Mouse (Mus musculus) testis, adult 2 months (tissue): ENCODE results near the gene Dyrk4. TPM values are rescaled to one million over a fixed set of nuclear protein-coding genes. Genes with fewer than 3 reads are reported as not detected.

ENCODE experiments used
- H3K27ac ChIP-seq: fragments of 200-500 bp; 2 replicates; pipeline ENCODE4 v1.5.1; 2012; ENCODE audit warnings: low read depth, low read length; ENCODE audit not compliant: control insufficient read depth, insufficient read depth
- H3K27me3 ChIP-seq: fragments of 200-500 bp; 2 replicates; pipeline ENCODE4 v1.6.1; 2012; ENCODE audit warnings: mild to moderate bottlenecking, low read length, moderate library complexity; ENCODE audit not compliant: control insufficient read depth, insufficient read depth
- H3K36me3 ChIP-seq: fragments of 200-500 bp; 2 replicates; pipeline ENCODE4 v1.6.1; 2012; ENCODE audit warnings: mild to moderate bottlenecking, low read length; ENCODE audit not compliant: control insufficient read depth, insufficient read depth
- H3K4me1 ChIP-seq: fragments of 200-500 bp; 2 replicates; pipeline ENCODE4 v1.6.1; 2012; ENCODE audit warnings: low read length; ENCODE audit not compliant: control insufficient read depth, insufficient read depth
- H3K4me3 ChIP-seq: fragments of 200-500 bp; 2 replicates; pipeline ENCODE4 v1.5.1; 2012; ENCODE audit warnings: low read depth, mild to moderate bottlenecking, low read length, moderate library complexity, mixed read lengths; ENCODE audit not compliant: control insufficient read depth
- CTCF ChIP-seq: fragments of 200-500 bp; IDR thresholded peaks from 2 replicates; pipeline ENCODE4 v1.5.1; 2012; ENCODE audit warnings: low read depth, mild to moderate bottlenecking, inconsistent platforms, low read length, moderate library complexity; ENCODE audit not compliant: control insufficient read depth, insufficient read depth, insufficient replicate concordance
- POLR2A ChIP-seq: fragments of 200-500 bp; IDR thresholded peaks from 2 replicates; pipeline ENCODE4 v1.6.1; 2012; ENCODE audit warnings: low read depth, mild to moderate bottlenecking, inconsistent platforms, low read length, moderate library complexity; ENCODE audit not compliant: control insufficient read depth
- polyA plus RNA-seq: library from polyadenylated mRNA; depleted of rRNA; stranded (reverse); fragments of >200 nt; gene quantifications from 2 replicates; pipeline ENCODE4 v1.2.3, GENCODE M21; 2012; rRNA removed

Dyrk4 gene
- polyA plus RNA-seq = 16.8 and 19.7 TPM in 2 replicates

DNA sequence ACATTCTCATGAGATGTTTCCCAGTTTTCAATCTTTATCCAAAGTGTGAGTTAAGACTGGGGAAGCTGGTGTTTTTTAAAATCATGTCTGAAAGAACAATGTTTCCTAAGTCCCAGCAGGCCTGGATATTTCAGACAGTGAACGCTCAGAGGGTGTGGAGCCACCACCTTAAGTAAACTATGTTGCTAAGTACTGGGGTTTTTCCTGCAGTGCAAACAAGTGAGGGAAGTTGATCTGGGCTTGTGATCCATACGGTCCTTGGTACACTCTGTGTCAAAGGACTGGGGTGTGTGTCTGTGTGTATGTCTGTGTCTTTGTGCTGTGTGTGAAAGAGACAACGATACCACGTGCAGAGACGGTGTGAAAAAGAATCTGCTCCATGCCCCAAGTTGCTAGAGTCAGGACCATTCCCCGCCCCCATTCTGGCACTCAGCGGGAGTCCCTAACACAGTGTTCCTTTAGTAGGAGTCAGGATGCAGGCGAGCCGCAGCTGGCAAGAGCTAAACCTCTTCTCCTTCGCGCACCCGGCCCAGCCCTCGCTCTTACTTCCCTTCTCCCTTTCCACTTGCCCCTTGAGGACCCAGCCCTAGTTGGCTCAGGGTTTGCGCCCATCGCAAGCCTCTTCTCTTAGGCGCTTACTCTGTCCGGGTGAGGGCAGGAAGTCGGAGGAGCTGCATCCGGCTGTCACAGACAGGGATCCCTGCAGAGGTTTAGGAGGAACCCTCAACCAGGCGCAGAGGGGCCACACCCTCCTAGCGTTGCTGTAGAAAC lies at the start of gene Dyrk4:
TSS of gene Dyrk4 (minus strand) at position 729 of the 771 bp plus-strand sequence.
- Histone ChIP-seq H3K27me3 (no peaks in the 10 kb centered on the region), H3K36me3 (peaks cover 5% of the 10 kb centered on the region), H3K4me1 (peaks cover 3% of the 10 kb centered on the region; the same call in 1 of the 2 replicates), H3K4me3 (peak within 1 kb of the TSS; percentile 84), H3K27ac (peak within 1 kb of the TSS; percentile 69)
- peak; percentile 49; the same call in 1 of the 2 replicates for TF ChIP-seq POLR2A
- TF ChIP-seq CTCF = no peak

DNA sequence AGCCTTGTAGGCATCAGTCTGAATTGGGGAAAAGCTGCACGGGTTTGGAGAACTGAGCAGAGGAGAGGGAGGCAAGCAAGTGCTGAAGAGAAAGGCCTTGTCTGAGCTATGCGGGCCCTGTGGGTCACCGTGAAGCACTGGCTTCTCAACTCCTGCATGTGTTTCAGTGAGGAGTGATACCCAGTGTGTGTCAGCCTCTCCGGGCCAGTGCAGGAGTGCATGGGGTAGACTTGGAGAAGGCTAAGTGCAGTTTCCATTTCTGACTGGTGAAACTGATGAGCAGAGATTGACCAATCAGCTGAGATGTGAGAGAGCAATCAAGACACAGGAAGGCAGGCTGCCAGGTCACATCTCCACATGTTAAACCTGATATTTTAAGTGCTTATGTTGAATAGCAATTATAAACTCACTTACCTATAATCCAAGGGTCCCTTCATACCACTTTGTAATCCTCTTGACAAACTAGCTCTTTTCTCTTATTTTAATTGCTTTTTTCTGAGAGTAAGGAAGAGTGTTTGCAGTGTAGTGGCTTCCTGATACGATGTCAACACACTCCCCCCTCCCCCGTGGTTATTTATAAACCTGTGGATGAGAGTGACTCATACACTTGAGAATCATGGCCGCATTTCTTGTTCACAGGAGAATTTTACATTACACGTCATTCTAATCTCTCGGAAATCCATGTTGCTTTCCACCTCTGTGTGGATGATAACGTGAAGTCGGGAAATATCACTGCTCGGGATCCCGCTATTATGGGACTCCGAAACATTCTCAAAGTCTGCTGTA lies 44.8 kb upstream of the Dyrk4 start:
- Histone ChIP-seq H3K27me3 (no peaks in the 10 kb centered on the region), H3K27ac (no peak overlapping the region)
- TF ChIP-seq POLR2A = no peak
- no peak for TF ChIP-seq CTCF

GRCm38 (mm10) chr6:126963426-126963825 lies 41.8 kb upstream of the Dyrk4 start:
- H3K36me3 ChIP-seq = peaks cover 4% of the 10 kb centered on the region
- no peak overlapping the region for H3K4me3 ChIP-seq
- no peaks in the 10 kb centered on the region for H3K27me3 ChIP-seq
- no peak for TF ChIP-seq CTCF
- TF ChIP-seq POLR2A = no peak
- no peak overlapping the region for H3K27ac ChIP-seq
- H3K4me1 ChIP-seq = no peaks in the 10 kb centered on the region

More for the DNA sequence above, 44.8 kb upstream of the Dyrk4 start:
- no peak overlapping the region for H3K4me3 ChIP-seq
- H3K4me1 ChIP-seq = no peaks in the 10 kb centered on the region
- peaks cover 6% of the 10 kb centered on the region for H3K36me3 ChIP-seq

DNA sequence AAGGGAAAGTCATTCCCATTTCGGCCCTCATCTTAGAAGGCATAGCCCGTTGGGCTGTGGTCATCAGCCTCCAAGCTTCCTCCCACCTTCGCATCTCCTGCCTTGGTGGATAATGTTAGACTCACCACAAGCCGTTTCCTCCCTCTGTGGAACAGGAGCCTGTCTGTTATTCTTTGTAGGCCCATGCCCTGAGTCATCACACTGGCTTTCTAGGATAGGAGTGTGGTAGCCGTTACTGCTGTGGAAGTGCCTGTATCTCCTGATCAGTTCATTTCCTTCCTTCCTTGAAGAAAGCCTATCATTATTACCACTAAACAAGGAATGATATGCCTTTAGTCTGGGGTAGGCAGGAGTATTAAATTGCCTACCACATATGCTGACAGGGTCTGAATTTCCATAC lies 41.1 kb upstream of the Dyrk4 start:
- peaks cover 4% of the 10 kb centered on the region for H3K36me3 ChIP-seq
- no peaks in the 10 kb centered on the region for H3K27me3 ChIP-seq
- no peak overlapping the region for H3K4me3 ChIP-seq
- TF ChIP-seq POLR2A (no peak), CTCF (no peak)
- H3K4me1 ChIP-seq = no peaks in the 10 kb centered on the region
- no peak overlapping the region for H3K27ac ChIP-seq

DNA sequence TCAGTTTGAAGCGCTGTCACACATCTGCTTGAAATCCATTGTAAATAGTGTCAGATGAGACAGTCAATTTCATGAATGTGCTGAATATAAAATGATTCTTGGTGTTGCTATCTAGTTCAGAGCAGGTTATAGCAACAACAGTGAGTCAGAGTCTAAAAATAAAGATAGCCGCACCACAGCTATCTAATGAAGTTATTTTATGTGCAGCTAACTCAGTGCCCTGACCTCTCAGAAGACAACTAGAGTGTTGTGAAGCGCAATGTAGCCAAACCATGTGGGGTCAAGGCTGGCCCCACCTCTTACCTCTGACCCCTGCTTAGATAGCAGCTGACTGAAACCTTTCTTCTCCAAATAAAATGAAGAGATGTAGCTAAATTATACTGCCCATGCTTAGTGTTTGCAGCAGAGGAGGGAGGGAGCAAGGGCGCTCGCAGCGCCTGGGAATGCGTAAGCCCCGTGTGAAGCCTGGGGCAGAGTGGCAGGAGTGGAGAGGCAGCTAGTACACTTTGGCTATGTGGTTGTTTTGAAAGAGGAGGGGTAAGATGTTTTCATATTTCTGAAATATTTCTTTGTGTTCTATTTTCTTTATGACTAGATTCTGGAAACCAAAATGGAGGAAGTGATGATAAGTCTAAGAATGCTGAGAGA lies 39.9 kb upstream of the Dyrk4 start:
- TF ChIP-seq CTCF (0 out of 2 replicates have a peak, but pooled peaks have one; percentile 3), POLR2A (no peak)
- H3K4me1 ChIP-seq = no peaks in the 10 kb centered on the region

DNA sequence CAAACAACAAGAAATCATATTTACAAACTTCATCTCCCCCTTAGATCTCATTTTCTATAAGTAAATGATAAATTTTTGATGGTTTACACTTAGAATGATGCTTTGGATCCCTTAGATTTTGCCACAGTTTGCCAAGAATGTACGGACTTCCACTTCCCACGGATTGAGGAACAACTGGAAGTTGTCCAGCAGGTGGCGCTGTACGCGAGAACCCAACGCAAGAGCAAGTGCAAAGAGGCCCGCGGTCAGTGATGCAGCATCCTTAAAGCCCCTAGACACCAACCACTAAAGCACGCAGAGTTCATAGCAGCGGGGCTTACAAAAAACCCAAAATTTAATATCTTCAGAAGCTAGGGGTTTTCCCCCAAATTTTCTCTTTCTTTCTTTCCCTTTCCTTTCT lies 34.1 kb upstream of the Dyrk4 start:
- no peaks in the 10 kb centered on the region for H3K27me3 ChIP-seq
- no peaks in the 10 kb centered on the region for H3K4me1 ChIP-seq
- no peak overlapping the region for H3K4me3 ChIP-seq
- TF ChIP-seq POLR2A = no peak
- peak; percentile 90; the same call in 1 of the 2 replicates for TF ChIP-seq CTCF
- no peak overlapping the region for H3K27ac ChIP-seq
- no peaks in the 10 kb centered on the region; the same call in none of the 2 replicates for H3K36me3 ChIP-seq

More for the DNA sequence above, 39.9 kb upstream of the Dyrk4 start:
- H3K27ac ChIP-seq = no peak overlapping the region
- peaks cover 4% of the 10 kb centered on the region for H3K36me3 ChIP-seq
- H3K4me3 ChIP-seq = no peak overlapping the region
- H3K27me3 ChIP-seq = no peaks in the 10 kb centered on the region
